ENCODE assay signal across 14 mouse cellular contexts in genomic region chr19:6346023-6346422, GRCm38 (mm10).
"Had no signal": no experiment of that assay in that cellular context is flagged by ENCODE, and none has a peak within 500 bp of the region (broad histone marks: within the 10 kb centered on the region; RNA-seq: fewer than 3 reads in every experiment).

No protein-coding gene starts in this region.

- ATAC-seq: midbrain, embryonic 13.5 days had no signal

- H3K9ac ChIP-seq: limb, embryonic 15.5 days; liver, embryonic 15.5 days; lung, embryonic 14.5 days; midbrain, embryonic 13.5 days; neural tube, embryonic 12.5 days had no signal

- H3K27ac ChIP-seq: kidney, postnatal 0 days; layer of hippocampus, adult 2 months; limb, embryonic 15.5 days; liver, embryonic 15.5 days; midbrain, embryonic 13.5 days; neural tube, embryonic 12.5 days had no signal

- DNase-seq: kidney, adult 11 months; kidney, adult 9 months; kidney, postnatal 36 days; left cerebral cortex, postnatal 4 days; lung, postnatal 10 days; thymus, adult 18-20 months; thymus, postnatal 14 days had no signal

- H3K9me3 ChIP-seq: limb, embryonic 15.5 days; liver, embryonic 15.5 days; midbrain, embryonic 13.5 days; neural tube, embryonic 12.5 days had no signal

- H3K4me3 ChIP-seq: layer of hippocampus, adult 2 months; limb, embryonic 15.5 days; liver, embryonic 15.5 days; midbrain, embryonic 13.5 days; neural tube, embryonic 12.5 days had no signal

- H3K27me3 ChIP-seq: limb, embryonic 15.5 days; liver, embryonic 15.5 days; midbrain, embryonic 13.5 days; neural tube, embryonic 12.5 days had no signal

- H3K4me2 ChIP-seq: limb, embryonic 15.5 days; liver, embryonic 15.5 days; lung, embryonic 14.5 days; midbrain, embryonic 13.5 days; neural tube, embryonic 12.5 days had no signal
